ENCODE assay signal across 8 mouse cellular contexts in the genomic region with DNA sequence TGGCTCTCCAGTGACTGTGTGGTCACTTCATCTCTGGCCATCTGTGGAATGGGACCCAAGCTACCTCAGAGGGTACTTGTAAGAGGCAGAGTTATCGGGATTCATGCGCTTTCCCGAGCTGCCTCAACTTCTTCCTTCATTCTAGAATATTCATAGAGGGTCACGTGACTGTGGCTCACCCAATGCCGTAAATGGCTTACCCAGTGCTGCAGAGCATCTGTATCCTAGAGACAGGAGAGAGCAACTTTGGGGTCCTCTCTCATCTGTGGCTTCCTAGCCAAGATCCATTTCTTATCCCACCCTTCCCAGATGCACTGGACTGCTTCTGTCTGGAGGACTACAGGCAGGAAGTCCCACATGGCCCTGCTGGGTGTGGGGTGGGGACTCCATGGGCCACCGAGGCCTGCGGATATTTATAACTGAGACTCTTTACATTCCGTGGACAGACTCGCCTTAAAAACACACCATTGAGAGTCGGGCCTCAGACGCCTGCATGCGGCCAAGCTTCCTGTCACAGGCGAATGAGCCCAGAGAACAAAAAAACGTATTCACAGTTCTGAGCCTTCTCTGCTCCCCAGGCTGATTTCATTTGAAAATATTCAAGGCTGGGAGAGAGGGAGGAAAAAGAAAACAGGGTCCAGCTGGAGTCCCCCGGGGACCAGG.
DNase-seq lines count a peak whose midpoint lies in the region; ATAC-seq and TF ChIP-seq lines count a peak whose summit lies in the region.

No protein-coding gene starts in this region.

- peak; percentile 46 for DNase-seq in lung, postnatal 0 days (ENCODE audit: low spot score)
- no peak for DNase-seq in lung, adult 2 months
- DNase-seq in forebrain, embryonic 11.5 days (ENCODE audit: low spot score) = no peak
- no peak for DNase-seq in cerebellum, adult 18-20 months
- DNase-seq in frontal cortex, adult 2 months (ENCODE audit: extremely low spot score in 1 of 2, low spot score in 1 of 2) = no peak
- no peak for DNase-seq in adrenal gland, adult 18-20 months (ENCODE audit: low spot score in 2 of 2)

- no peak for TF ChIP-seq POLR2A in lung, adult 2 months (IDR thresholded peaks at IDR 0.05; ENCODE audit: borderline replicate concordance, extremely low read depth, low read depth, low read length)

- H3K9me3 ChIP-seq in lung, postnatal 0 days (ENCODE audit: low read length) = no peaks in the 10 kb centered on the region
- no peaks in the 10 kb centered on the region for H3K9me3 ChIP-seq in forebrain, embryonic 11.5 days (ENCODE audit: control insufficient read depth, low read length)
- no peaks in the 10 kb centered on the region for H3K9me3 ChIP-seq in intestine, embryonic 16.5 days (ENCODE audit: control insufficient read depth, low read length)
- no peaks in the 10 kb centered on the region for H3K9me3 ChIP-seq in neural tube, embryonic 13.5 days

- H3K9ac ChIP-seq in lung, postnatal 0 days (replicated peaks; ENCODE audit: low read depth) = no peak overlapping the region
- H3K9ac ChIP-seq in forebrain, embryonic 11.5 days (ENCODE audit: low read length) = no peak overlapping the region
- peak overlapping the region; percentile 16 for H3K9ac ChIP-seq in intestine, embryonic 16.5 days (ENCODE audit: low read depth, low read length)
- H3K9ac ChIP-seq in neural tube, embryonic 13.5 days = no peak overlapping the region

- no peak for ATAC-seq in lung, postnatal 0 days
- no peak for ATAC-seq in forebrain, embryonic 11.5 days (replicated peaks; ENCODE audit: low FRiP score)
- ATAC-seq in intestine, embryonic 16.5 days = no peak
- peak; percentile 55; the same call in 1 of the 2 replicates for ATAC-seq in neural tube, embryonic 13.5 days (ENCODE audit: low read depth)

- no peak overlapping the region for H3K4me2 ChIP-seq in lung, postnatal 0 days (replicated peaks; ENCODE audit: low read depth, low read length)
- H3K4me2 ChIP-seq in forebrain, embryonic 11.5 days (ENCODE audit: low read depth, low read length, severe bottlenecking) = no peak overlapping the region
- H3K4me2 ChIP-seq in intestine, embryonic 16.5 days (ENCODE audit: low read depth, low read length) = no peak overlapping the region
- H3K4me2 ChIP-seq in neural tube, embryonic 13.5 days = no peak overlapping the region

- no peak for TF ChIP-seq EP300 in lung, postnatal 0 days (IDR thresholded peaks at IDR 0.05)

- H3K27ac ChIP-seq in lung, postnatal 0 days (ENCODE audit: low read length) = peak overlapping the region; percentile 60
- H3K27ac ChIP-seq in forebrain, embryonic 11.5 days (ENCODE audit: low read depth, low read length) = peak overlapping the region; percentile 57; the same call in 1 of the 2 replicates
- peak overlapping the region; percentile 67 for H3K27ac ChIP-seq in intestine, embryonic 16.5 days (ENCODE audit: low read length)
- H3K27ac ChIP-seq in neural tube, embryonic 13.5 days (replicated peaks) = peak overlapping the region; percentile 77

- H3K4me1 ChIP-seq in lung, postnatal 0 days (ENCODE audit: insufficient read depth, low read depth, low read length) = peaks cover 42% of the 10 kb centered on the region
- peaks cover 46% of the 10 kb centered on the region for H3K4me1 ChIP-seq in lung, adult 2 months (ENCODE audit: control insufficient read depth, insufficient read depth, low read length)
- peaks cover 10% of the 10 kb centered on the region for H3K4me1 ChIP-seq in forebrain, embryonic 11.5 days (replicated peaks; ENCODE audit: control insufficient read depth, insufficient read depth, low read length)
- peaks cover 53% of the 10 kb centered on the region for H3K4me1 ChIP-seq in intestine, embryonic 16.5 days (ENCODE audit: control insufficient read depth, insufficient read depth, low read length)
- peaks cover 65% of the 10 kb centered on the region for H3K4me1 ChIP-seq in neural tube, embryonic 13.5 days (replicated peaks)

- H3K4me3 ChIP-seq in lung, postnatal 0 days (ENCODE audit: low read depth, low read length) = no peak overlapping the region
- no peak overlapping the region for H3K4me3 ChIP-seq in lung, adult 2 months (replicated peaks; ENCODE audit: extremely low read depth, low read depth, low read length)
- no peak overlapping the region for H3K4me3 ChIP-seq in forebrain, embryonic 11.5 days (ENCODE audit: low read depth, low read length)
- H3K4me3 ChIP-seq in intestine, embryonic 16.5 days (ENCODE audit: low read length) = no peak overlapping the region
- no peak overlapping the region for H3K4me3 ChIP-seq in neural tube, embryonic 13.5 days

- no peaks in the 10 kb centered on the region for H3K36me3 ChIP-seq in lung, postnatal 0 days (ENCODE audit: insufficient read depth, low read length)
- no peaks in the 10 kb centered on the region for H3K36me3 ChIP-seq in forebrain, embryonic 11.5 days (ENCODE audit: control insufficient read depth, insufficient read depth, low read length)
- no peaks in the 10 kb centered on the region for H3K36me3 ChIP-seq in intestine, embryonic 16.5 days (ENCODE audit: control insufficient read depth, insufficient read depth, low read length)
- no peaks in the 10 kb centered on the region for H3K36me3 ChIP-seq in neural tube, embryonic 13.5 days

- H3K27me3 ChIP-seq in lung, postnatal 0 days (replicated peaks; ENCODE audit: insufficient read depth, low read length) = no peaks in the 10 kb centered on the region
- no peaks in the 10 kb centered on the region for H3K27me3 ChIP-seq in forebrain, embryonic 11.5 days (ENCODE audit: control insufficient read depth, insufficient read depth, low read length)
- no peaks in the 10 kb centered on the region for H3K27me3 ChIP-seq in intestine, embryonic 16.5 days (replicated peaks; ENCODE audit: control insufficient read depth, insufficient read depth, low read length)
- no peaks in the 10 kb centered on the region for H3K27me3 ChIP-seq in neural tube, embryonic 13.5 days

- WGBS in lung, postnatal 0 days = 31% methylated on average over 15 of the region's 15 CpGs
- WGBS in lung, adult 2 months = 39% methylated on average over 15 of the region's 15 CpGs
- WGBS in forebrain, embryonic 11.5 days = 65% methylated on average over 15 of the region's 15 CpGs
- WGBS in intestine, embryonic 16.5 days = 41% methylated on average over 15 of the region's 15 CpGs
- 41% methylated on average over 15 of the region's 15 CpGs for WGBS in neural tube, embryonic 13.5 days

- no peak for TF ChIP-seq CTCF in lung, postnatal 0 days (IDR thresholded peaks at IDR 0.05)
- TF ChIP-seq CTCF in lung, adult 2 months (IDR thresholded peaks at IDR 0.05; ENCODE audit: insufficient read depth, low read length) = no peak
